Mouse (Mus musculus) embryonic facial prominence, embryonic 14.5 days (tissue): ENCODE measurements at regions not wholly inside any gene's neighbourhood (a gene's known extent, or its start where the extent isn't known, plus 50 kb on each side); places are given as distances from the start of the nearest gene placed in this dataset.

Experiments used
- ATAC-seq: fragments of 200-750 bp; cut with Nextera tagmentation; 2 replicates; pipeline ENCODE4 v1.8.0; 2017; ENCODE audit warnings: low read depth, moderate number of reproducible peaks, moderate TSS enrichment
- DNase-seq: peaks from one replicate; pipeline ENCODE4 v3.0.0-alpha.2; 2015; ENCODE audit warnings: low spot score
- H3K27ac ChIP-seq: fragments of 300-500 bp; sonication (generic); replicated peaks from 2 replicates; pipeline ENCODE4 v1.5.1; 2014; ENCODE audit warnings: low read depth, mild to moderate bottlenecking, low read length, moderate library complexity
- H3K27me3 ChIP-seq: fragments of 300-500 bp; sonication (generic); replicated peaks from 2 replicates; pipeline ENCODE4 v1.6.1; 2014; ENCODE audit warnings: low read length; ENCODE audit not compliant: control insufficient read depth, insufficient read depth
- H3K36me3 ChIP-seq: fragments of 300-500 bp; sonication (generic); 2 replicates; pipeline ENCODE4 v1.6.1; 2014; ENCODE audit warnings: low read length, mixed read lengths; ENCODE audit not compliant: control insufficient read depth, insufficient read depth
- H3K4me1 ChIP-seq: fragments of 300-500 bp; sonication (generic); 2 replicates; pipeline ENCODE4 v1.6.1; 2014; ENCODE audit warnings: antibody characterized with exemption, low read length; ENCODE audit not compliant: control insufficient read depth, insufficient read depth
- H3K4me2 ChIP-seq: fragments of 300-500 bp; sonication (generic); 2 replicates; pipeline ENCODE4 v1.6.1; 2014; ENCODE audit warnings: low read depth, mild to moderate bottlenecking, low read length, moderate library complexity, mixed read lengths
- H3K4me3 ChIP-seq: fragments of 300-500 bp; sonication (generic); 2 replicates; pipeline ENCODE4 v1.5.1; 2014; ENCODE audit warnings: low read depth, mild to moderate bottlenecking, low read length
- H3K9ac ChIP-seq: fragments of 300-500 bp; sonication (generic); 2 replicates; pipeline ENCODE4 v1.6.1; 2014; ENCODE audit warnings: low read depth, mild to moderate bottlenecking, low read length, moderate library complexity, mixed read lengths
- H3K9me3 ChIP-seq: fragments of 300-500 bp; sonication (generic); 2 replicates; pipeline ENCODE4 v1.6.1; 2016; ENCODE audit warnings: low read length; ENCODE audit not compliant: control insufficient read depth
- WGBS: fragments of 180-500 bp; shearing (Covaris S2); extraction: QIAGEN DNeasy Blood & Tissue Kit; methylation state at CpG from one replicate; pipeline ENCODE4 v1.1.7; 2014; 5-methylcytosine and 5-hydroxymethylcytosine counted together

GRCm38 (mm10) chr2:56997500-56997899 lies 126.3 kb downstream of the Nr4a2 start:
- Histone ChIP-seq H3K9me3 (no peaks in the 10 kb centered on the region), H3K36me3 (no peaks in the 10 kb centered on the region)
- 35% methylated on average over 10 of the region's 10 CpGs for WGBS

GRCm38 (mm10) chr2:56992851-56993250 lies 131.0 kb downstream of the Nr4a2 start:
- no peak overlapping the region for H3K4me3 ChIP-seq
- no peak overlapping the region for H3K4me2 ChIP-seq
- ATAC-seq = no peak
- 0 out of 2 replicates have a peak, but pooled peaks cover 3% of the 10 kb centered on the region for H3K4me1 ChIP-seq
- DNase-seq = no peak
- H3K9me3 ChIP-seq = no peaks in the 10 kb centered on the region
- WGBS = 65% methylated on average over 5 of the region's 5 CpGs
- H3K9ac ChIP-seq = no peak overlapping the region
- H3K36me3 ChIP-seq = no peaks in the 10 kb centered on the region
- H3K27ac ChIP-seq = no peak overlapping the region
- H3K27me3 ChIP-seq = no peaks in the 10 kb centered on the region

More at GRCm38 (mm10) chr2:56997500-56997899, 126.3 kb downstream of the Nr4a2 start:
- no peak overlapping the region for H3K27ac ChIP-seq
- DNase-seq (peak; percentile 5), ATAC-seq (no peak)
- no peak overlapping the region for H3K9ac ChIP-seq
- no peak overlapping the region for H3K4me3 ChIP-seq
- 0 out of 2 replicates have a peak, but pooled peaks cover 3% of the 10 kb centered on the region for H3K4me1 ChIP-seq
- H3K27me3 ChIP-seq = no peaks in the 10 kb centered on the region
- H3K4me2 ChIP-seq = no peak overlapping the region

- H3K27me3 ChIP-seq = no peaks in the 10 kb centered on the region
- no peaks in the 10 kb centered on the region for H3K4me1 ChIP-seq
- H3K9ac ChIP-seq = no peak overlapping the region
- DNase-seq (peak; percentile 14), ATAC-seq (no peak; the same call in 1 of the 2 replicates)
- H3K9me3 ChIP-seq = no peaks in the 10 kb centered on the region
- no peaks in the 10 kb centered on the region for H3K36me3 ChIP-seq
- H3K27ac ChIP-seq = no peak overlapping the region
- WGBS = 74% methylated on average over 3 of the region's 3 CpGs
- H3K4me3 ChIP-seq = no peak overlapping the region
- H3K4me2 ChIP-seq = no peak overlapping the region
These were observed 132.0 kb downstream of the Nr4a2 start for GRCm38 (mm10) chr2:56991821-56992220.

GRCm38 (mm10) chr2:56990768-56991167 lies 133.0 kb downstream of the Nr4a2 start:
- H3K4me3 ChIP-seq = no peak overlapping the region
- H3K27me3 ChIP-seq = no peaks in the 10 kb centered on the region
- H3K9me3 ChIP-seq = no peaks in the 10 kb centered on the region
- no peaks in the 10 kb centered on the region for H3K4me1 ChIP-seq
- DNase-seq = no peak
- 84% methylated on average over 9 of the region's 9 CpGs for WGBS
- no peak overlapping the region for H3K27ac ChIP-seq
- no peaks in the 10 kb centered on the region for H3K36me3 ChIP-seq
- H3K4me2 ChIP-seq = no peak overlapping the region
- ATAC-seq = no peak
- H3K9ac ChIP-seq = no peak overlapping the region

- ATAC-seq = peak; percentile 76
- Histone ChIP-seq H3K4me3 (no peak overlapping the region), H3K36me3 (no peaks in the 10 kb centered on the region), H3K4me2 (no peak overlapping the region), H3K9me3 (no peaks in the 10 kb centered on the region), H3K27me3 (no peaks in the 10 kb centered on the region), H3K9ac (no peak overlapping the region), H3K27ac (no peak overlapping the region), H3K4me1 (no peaks in the 10 kb centered on the region)
- peak; percentile 76 for DNase-seq
- 62% methylated on average over 4 of the region's 4 CpGs for WGBS
These were observed 140.6 kb downstream of the Nr4a2 start for GRCm38 (mm10) chr2:56983167-56983566.

GRCm38 (mm10) chr2:56980601-56981000 lies 143.2 kb downstream of the Nr4a2 start:
- Histone ChIP-seq H3K9me3 (no peaks in the 10 kb centered on the region), H3K4me1 (no peaks in the 10 kb centered on the region), H3K27ac (no peak overlapping the region), H3K36me3 (no peaks in the 10 kb centered on the region), H3K9ac (no peak overlapping the region), H3K4me2 (no peak overlapping the region), H3K4me3 (no peak overlapping the region), H3K27me3 (no peaks in the 10 kb centered on the region)
- ATAC-seq (no peak), DNase-seq (no peak)

GRCm38 (mm10) chr2:56975680-56976079 lies 148.1 kb downstream of the Nr4a2 start:
- no peak overlapping the region for H3K4me2 ChIP-seq
- ATAC-seq (no peak), DNase-seq (no peak)
- H3K27ac ChIP-seq = no peak overlapping the region
- H3K4me3 ChIP-seq = no peak overlapping the region
- H3K9me3 ChIP-seq = no peaks in the 10 kb centered on the region
- H3K4me1 ChIP-seq = no peaks in the 10 kb centered on the region
- 71% methylated on average over 1 of the region's 1 CpGs for WGBS
- no peak overlapping the region for H3K9ac ChIP-seq
- H3K27me3 ChIP-seq = no peaks in the 10 kb centered on the region
- H3K36me3 ChIP-seq = no peaks in the 10 kb centered on the region

- no peaks in the 10 kb centered on the region for H3K36me3 ChIP-seq
- 80% methylated on average over 3 of the region's 3 CpGs for WGBS
- no peak overlapping the region for H3K4me3 ChIP-seq
- ATAC-seq = no peak
- DNase-seq = peak; percentile 59
- no peak overlapping the region for H3K27ac ChIP-seq
- no peak overlapping the region for H3K4me2 ChIP-seq
- H3K27me3 ChIP-seq = no peaks in the 10 kb centered on the region
- H3K4me1 ChIP-seq = no peaks in the 10 kb centered on the region
- H3K9ac ChIP-seq = no peak overlapping the region
- H3K9me3 ChIP-seq = no peaks in the 10 kb centered on the region
These were observed 159.7 kb downstream of the Nr4a2 start for GRCm38 (mm10) chr2:56963937-56964695.

GRCm38 (mm10) chr2:56959695-56960094 lies 164.1 kb downstream of the Nr4a2 start:
- DNase-seq = no peak
- 54% methylated on average over 4 of the region's 4 CpGs for WGBS
- H3K36me3 ChIP-seq = no peaks in the 10 kb centered on the region

More at GRCm38 (mm10) chr2:56959695-56960094, 164.1 kb downstream of the Nr4a2 start:
- Histone ChIP-seq H3K27me3 (no peaks in the 10 kb centered on the region), H3K9ac (no peak overlapping the region), H3K4me1 (no peaks in the 10 kb centered on the region), H3K27ac (no peak overlapping the region), H3K9me3 (no peaks in the 10 kb centered on the region), H3K4me3 (no peak overlapping the region), H3K4me2 (no peak overlapping the region)
- no peak for ATAC-seq
